Mouse (Mus musculus) ES-E14 (cell line): ENCODE results near the gene Zfp992. TPM values are rescaled to one million over a fixed set of nuclear protein-coding genes. Genes with fewer than 3 reads are reported as not detected.
"Not testable (repeated sequence)": the region's sequence is repeated elsewhere in the genome, so short reads cannot be mapped to it uniquely, and the experiment has no call there.

Experiments
- DNase-seq: peaks from one replicate; pipeline ENCODE4 v3.0.0-alpha.2; 2013; ENCODE audit warnings: low read depth, low spot score
- H3K27ac ChIP-seq: 2 replicates; pipeline ENCODE4 v1.5.1; 2012; ENCODE audit warnings: low read depth, mild to moderate bottlenecking, low read length, moderate library complexity, mixed read lengths; ENCODE audit not compliant: poor library complexity, insufficient read depth, severe bottlenecking
- H3K36me3 ChIP-seq: 2 replicates; pipeline ENCODE4 v1.6.1; 2012; ENCODE audit warnings: mild to moderate bottlenecking, low read length, moderate library complexity, mixed read lengths; ENCODE audit not compliant: control insufficient read depth, poor library complexity, insufficient read depth, severe bottlenecking
- H3K4me1 ChIP-seq, 2 experiments: fragments of 150-350 bp in 1 of 2; sonication (generic) in 1 of 2; 2 replicates each; pipeline ENCODE4 v1.6.1; 2012; ENCODE audit warnings: low read length in 2 of 2, mild to moderate bottlenecking in 1 of 2, mixed read lengths in 1 of 2; ENCODE audit not compliant: control insufficient read depth in 2 of 2, insufficient read depth in 2 of 2, poor library complexity in 1 of 2
- H3K4me3 ChIP-seq, 2 experiments: fragments of 150-350 bp in 1 of 2; sonication (generic) in 1 of 2; 2 replicates each; pipeline ENCODE4 v1.5.1; 2012; ENCODE audit warnings: low read length in 2 of 2, low read depth in 1 of 2, mild to moderate bottlenecking in 1 of 2, mixed read lengths in 1 of 2; ENCODE audit not compliant: insufficient read depth in 1 of 2, poor library complexity in 1 of 2, severe bottlenecking in 1 of 2
- H3K9ac ChIP-seq: 2 replicates; pipeline ENCODE4 v1.6.1; 2012; ENCODE audit warnings: low read depth, mild to moderate bottlenecking, low read length, mixed read lengths; ENCODE audit not compliant: poor library complexity, insufficient read depth, severe bottlenecking
- H3K9me3 ChIP-seq: fragments of 150-350 bp; sonication (generic); 2 replicates; pipeline ENCODE4 v1.6.1; 2012; ENCODE audit warnings: low read depth, mild to moderate bottlenecking, low read length; ENCODE audit not compliant: control insufficient read depth, insufficient read depth
- CHD2 ChIP-seq: IDR thresholded peaks from 2 replicates; pipeline ENCODE4 v1.6.1; 2014; ENCODE audit warnings: mild to moderate bottlenecking, low read depth, low read length, inconsistent platforms
- HCFC1 ChIP-seq: IDR thresholded peaks from 2 replicates; pipeline ENCODE4 v1.6.1; 2012; ENCODE audit warnings: low read length, inconsistent platforms, borderline replicate concordance; ENCODE audit not compliant: insufficient read depth
- MAFK ChIP-seq: IDR thresholded peaks from 2 replicates; pipeline ENCODE4 v1.6.1; 2014; ENCODE audit warnings: mild to moderate bottlenecking, low read depth, low read length, inconsistent platforms; ENCODE audit not compliant: insufficient read depth
- ZC3H11A ChIP-seq: IDR thresholded peaks from 2 replicates; pipeline ENCODE4 v1.6.1; 2012; ENCODE audit warnings: low read depth, mild to moderate bottlenecking, inconsistent platforms, low read length, borderline replicate concordance
- ZNF384 ChIP-seq: IDR thresholded peaks from 2 replicates; pipeline ENCODE4 v1.6.1; 2012; ENCODE audit warnings: low read depth, low read length, inconsistent platforms
- in situ Hi-C, 2 experiments: fragments of 600-800 bp; cut with MboI; formaldehyde crosslinking; loops; one replicate each; pipeline ENCODE4 v1.15.1; 2025; ENCODE audit warnings: low sequenced_read_pairs in 2 of 2, inconsistent platforms in 1 of 2; ENCODE audit not compliant: unreplicated experiment in 2 of 2
- total RNA-seq: library from RNA; depleted of rRNA; stranded (reverse); fragments of 300-350 nt; gene quantifications from 2 replicates; pipeline ENCODE4 v1.2.3, GENCODE M21; 2012

The Zfp992 gene
- total RNA-seq, 1 experiment, result 51.3 TPM

DNA sequence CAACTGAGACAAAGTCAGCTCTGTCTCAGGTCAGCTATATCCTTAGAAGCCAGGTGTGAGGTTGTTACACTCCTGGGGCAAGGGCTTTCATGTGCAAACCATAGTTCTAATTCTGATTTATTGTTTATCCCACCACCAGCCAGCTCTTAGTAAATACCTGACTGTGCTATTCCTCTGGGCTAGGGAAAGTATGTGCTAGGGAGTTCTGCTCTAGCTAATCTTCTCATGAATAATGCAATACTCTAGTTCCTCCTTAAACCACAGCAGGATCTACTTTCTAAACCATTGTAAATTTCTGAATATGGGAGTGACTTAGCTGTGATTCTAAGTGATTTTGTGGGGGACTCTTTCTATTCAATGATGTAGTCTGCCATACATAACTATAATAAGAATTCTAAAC lies 43.6 kb downstream of the Zfp992 start:
- Histone ChIP-seq H3K4me1 (no peaks in the 10 kb centered on the region; a peak in 1 of 4 replicates), H3K27ac (no peak overlapping the region), H3K9ac (no peak overlapping the region), H3K4me3 (no peak overlapping the region), H3K9me3 (peaks cover 5% of the 10 kb centered on the region; the same call in 1 of the 2 replicates), H3K36me3 (no peaks in the 10 kb centered on the region)
- no peak for DNase-seq
- in situ Hi-C loops, result no loop called here
- TF ChIP-seq CHD2 (no peak), ZNF384 (no peak), HCFC1 (no peak), ZC3H11A (no peak), MAFK (no peak)

DNA sequence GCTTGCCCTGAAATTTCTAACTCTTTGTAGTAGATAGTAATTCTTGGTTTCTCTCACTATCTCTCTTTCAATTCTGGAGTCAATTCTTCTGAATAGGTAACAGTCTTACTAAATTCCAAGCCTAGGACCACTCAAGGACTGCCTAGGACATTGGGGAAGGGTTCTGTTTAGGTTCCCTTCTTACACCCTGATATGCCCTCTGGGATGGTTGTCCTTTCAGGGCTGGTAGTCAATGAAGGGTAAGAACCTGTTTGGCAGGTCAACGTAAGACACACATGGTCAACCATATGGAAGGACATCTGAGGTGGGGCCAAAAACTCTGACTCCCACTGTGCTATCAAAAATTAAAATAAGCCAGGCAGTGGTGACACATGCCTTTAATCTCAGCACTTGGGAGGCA lies 44.0 kb downstream of the Zfp992 start:
- TF ChIP-seq ZNF384, result no peak
- TF ChIP-seq HCFC1, result no peak
- TF ChIP-seq CHD2, result no peak
- no peak for TF ChIP-seq MAFK
- no peak for TF ChIP-seq ZC3H11A
- Histone ChIP-seq H3K4me1 (peaks cover 0 to 1% of the 10 kb centered on the region in 2 experiments; a peak in 1 of 4 replicates), H3K9ac (no peak overlapping the region), H3K4me3 (no peak overlapping the region), H3K9me3 (peaks cover 5% of the 10 kb centered on the region; the same call in 1 of the 2 replicates), H3K27ac (no peak overlapping the region), H3K36me3 (no peaks in the 10 kb centered on the region)
- in situ Hi-C loops, result no loop called here
- DNase-seq, result no peak

DNA sequence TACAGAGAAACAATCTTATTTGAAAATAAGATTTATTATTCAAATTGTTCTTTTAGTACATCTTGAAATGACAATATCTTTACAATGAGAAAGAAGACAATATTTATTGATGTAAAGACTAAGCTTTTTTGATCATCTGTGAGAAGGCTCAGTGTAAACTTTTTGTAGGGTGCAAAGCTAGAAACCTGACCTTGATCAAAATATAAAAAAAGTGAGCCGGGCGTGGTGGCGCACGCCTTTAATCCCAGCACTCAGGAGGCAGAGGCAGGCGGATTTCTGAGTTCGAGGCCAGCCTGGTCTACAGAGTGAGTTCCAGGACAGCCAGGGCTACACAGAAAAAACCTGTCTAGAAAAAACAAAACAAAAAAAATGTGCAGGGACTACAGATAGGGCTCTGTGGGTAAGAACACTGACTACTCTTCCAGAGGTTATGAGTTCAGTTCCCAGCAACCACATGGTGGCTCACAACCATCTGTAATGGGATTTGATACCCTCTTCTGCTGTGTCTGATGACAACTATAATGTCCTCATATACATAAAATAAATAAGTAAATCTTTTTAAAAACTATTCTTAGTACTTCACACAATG lies 44.6 kb downstream of the Zfp992 start:
- H3K9ac ChIP-seq, in situ Hi-C loops, H3K27ac ChIP-seq, H3K4me1 ChIP-seq, H3K4me3 ChIP-seq, DNase-seq, H3K9me3 ChIP-seq, H3K36me3 ChIP-seq: not testable (repeated sequence)

DNA sequence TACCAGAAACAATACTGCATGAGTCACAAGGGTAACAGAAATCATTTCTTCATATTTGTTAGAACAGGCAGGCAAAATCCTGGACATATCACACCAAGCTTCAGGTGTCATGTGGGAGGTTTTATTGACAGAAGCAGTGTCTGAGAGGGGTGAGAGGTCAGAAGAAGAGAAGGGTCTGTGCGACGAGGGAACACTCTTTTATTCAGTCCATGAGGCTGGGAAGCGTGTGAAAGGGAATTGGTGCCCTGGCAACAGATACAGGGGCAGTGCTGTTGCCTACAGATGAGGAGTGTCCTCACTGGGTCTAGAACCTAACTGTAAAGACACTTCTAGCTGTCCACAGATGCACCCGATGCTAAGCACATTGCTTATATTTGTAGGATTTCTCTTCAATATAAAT lies 46.2 kb downstream of the Zfp992 start:
- Histone ChIP-seq H3K4me3 (no peak overlapping the region), H3K9me3 (peaks cover 5% of the 10 kb centered on the region; the same call in 1 of the 2 replicates), H3K4me1 (peaks cover 0 to 3% of the 10 kb centered on the region in 2 experiments; a peak in 1 of 4 replicates), H3K9ac (no peak overlapping the region), H3K36me3 (no peaks in the 10 kb centered on the region), H3K27ac (no peak overlapping the region)
- no peak for DNase-seq
- TF ChIP-seq CHD2, result no peak
- in situ Hi-C loops, result no loop called here

DNA sequence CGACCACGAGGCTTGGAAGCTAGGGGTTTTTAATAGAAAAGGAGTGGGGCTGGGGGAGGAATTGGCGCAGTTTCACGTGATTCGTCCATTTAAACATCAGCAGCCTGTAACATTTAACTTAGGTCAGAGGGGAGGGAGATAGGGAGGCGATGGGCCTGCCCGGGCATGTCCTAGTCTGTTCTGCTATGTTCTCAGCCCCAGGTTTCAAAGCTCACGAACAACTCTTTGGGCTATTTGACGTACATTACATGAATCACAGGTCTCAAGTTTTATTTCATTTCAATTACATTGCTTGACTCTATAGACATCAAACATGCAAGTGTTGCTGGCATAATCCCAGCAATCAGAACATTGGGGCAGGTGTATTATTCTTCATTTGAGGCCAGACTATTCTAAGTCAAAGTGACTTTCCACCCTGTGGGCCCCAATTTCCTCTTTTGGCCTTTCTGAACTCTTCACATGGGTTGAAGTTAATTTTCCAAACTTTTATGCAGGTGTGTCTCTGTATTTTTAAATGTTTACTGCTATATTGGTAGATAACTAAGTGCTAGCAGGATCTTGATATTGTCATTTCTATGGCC lies 49.0 kb downstream of the Zfp992 start:
- H3K9me3 ChIP-seq, in situ Hi-C loops, H3K4me1 ChIP-seq, H3K9ac ChIP-seq, H3K4me3 ChIP-seq, H3K36me3 ChIP-seq, DNase-seq: not testable (repeated sequence)
- H3K27ac ChIP-seq, result peak overlapping the region; percentile 79

DNA sequence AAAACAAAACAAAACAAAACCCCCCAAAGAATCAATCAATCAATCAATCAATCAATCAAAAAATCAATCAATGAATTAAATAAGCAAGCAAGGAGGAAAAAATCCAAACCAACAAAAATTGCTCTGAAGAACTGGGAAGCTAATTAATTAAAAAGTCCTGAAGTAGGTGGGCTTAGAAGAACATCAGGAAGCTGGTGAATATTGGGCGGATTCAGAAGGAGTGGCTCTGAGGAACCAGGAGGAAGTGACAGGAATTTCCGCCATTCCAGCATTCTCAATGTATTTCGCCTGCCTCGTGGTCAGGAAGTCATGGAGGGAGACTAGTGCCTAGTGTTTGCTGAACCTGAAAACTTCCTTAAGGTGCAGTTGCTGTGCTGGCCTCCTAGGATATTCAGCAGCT lies 52.9 kb downstream of the Zfp992 start, which contains the start of gene Zfp981:
Gene Zfp981 (plus strand): TSS at position 301 of the 400 bp plus-strand sequence.
- H3K9me3 ChIP-seq, DNase-seq, H3K36me3 ChIP-seq, H3K4me1 ChIP-seq, in situ Hi-C loops: not testable (repeated sequence)
- Histone ChIP-seq H3K4me3 (peak within 1 kb of the TSS; percentile 47 to 65), H3K9ac (peak within 1 kb of the TSS; percentile 82), H3K27ac (peak within 1 kb of the TSS; percentile 54)

DNA sequence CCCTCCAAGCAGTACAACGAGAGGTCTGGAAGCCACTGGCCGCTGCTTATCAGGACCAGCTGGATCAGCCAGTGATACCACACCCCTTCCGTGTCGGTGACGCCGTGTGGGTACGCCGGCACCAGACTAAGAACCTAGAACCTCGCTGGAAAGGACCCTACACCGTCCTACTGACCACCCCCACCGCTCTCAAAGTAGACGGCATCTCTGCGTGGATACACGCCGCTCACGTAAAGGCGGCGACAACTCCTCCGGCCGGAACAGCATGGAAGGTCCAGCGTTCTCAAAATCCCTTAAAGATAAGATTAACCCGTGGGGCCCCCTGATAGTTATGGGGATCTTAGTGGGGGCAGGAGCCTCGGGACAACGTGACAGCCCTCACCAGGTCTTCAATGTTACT lies 60.2 kb downstream of the Zfp992 start:
- H3K9ac ChIP-seq, H3K27ac ChIP-seq, H3K4me3 ChIP-seq, H3K4me1 ChIP-seq, in situ Hi-C loops, DNase-seq, H3K36me3 ChIP-seq, H3K9me3 ChIP-seq: not testable (repeated sequence)
